Mouse (Mus musculus) urinary bladder, postnatal 25 days (tissue): ENCODE measurements at regions not wholly inside any gene's neighbourhood (a gene's known extent, or its start where the extent isn't known, plus 50 kb on each side); places are given as distances from the start of the nearest gene placed in this dataset.
"Not testable (repeated sequence)": the region's sequence is repeated elsewhere in the genome, so short reads cannot be mapped to it uniquely, and the experiment has no call there.

ENCODE experiments used
- DNase-seq: peaks from one replicate; pipeline ENCODE4 v3.0.0; 2022; ENCODE audit warnings: low spot score

DNA sequence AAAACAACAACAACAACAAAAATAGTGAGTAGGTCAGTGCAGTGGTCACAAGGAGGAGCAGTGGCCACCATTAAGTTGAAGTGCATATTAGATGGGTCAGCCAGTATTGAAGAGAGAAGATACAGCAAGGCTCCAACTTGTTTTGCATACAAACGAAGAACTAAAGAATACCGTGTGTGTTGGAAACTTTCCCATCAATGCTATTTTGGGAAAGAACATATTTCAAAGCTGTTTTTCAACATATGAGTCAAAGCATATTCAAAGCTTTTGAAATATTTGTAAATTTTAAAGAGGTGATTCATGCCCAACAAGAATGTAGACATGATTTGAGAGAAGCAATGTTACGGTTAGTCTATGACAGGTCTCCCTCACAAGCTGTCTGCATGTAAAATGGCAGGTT is 157.9 kb upstream of the Fer start:
- no peak for DNase-seq

DNA sequence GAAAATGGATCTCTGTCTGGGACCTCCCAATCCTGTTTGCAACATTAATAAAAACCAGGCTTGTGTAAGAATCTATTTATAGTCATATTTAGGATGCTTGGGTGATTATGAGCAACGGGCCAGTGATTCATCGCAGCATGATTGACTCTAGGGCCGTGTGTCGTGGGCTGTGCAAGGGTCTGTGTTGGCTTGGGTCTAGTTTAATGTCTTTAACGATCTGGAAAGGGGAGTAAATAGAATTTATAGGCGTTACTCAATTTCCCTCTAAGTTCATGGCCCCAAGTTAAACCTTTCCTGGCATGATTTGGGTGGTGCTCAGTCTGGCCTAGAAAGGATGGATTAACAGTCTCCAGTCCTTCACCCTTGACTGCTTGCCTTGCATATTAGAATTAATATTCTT is 149.9 kb upstream of the Fer start:
- no peak for DNase-seq

DNA sequence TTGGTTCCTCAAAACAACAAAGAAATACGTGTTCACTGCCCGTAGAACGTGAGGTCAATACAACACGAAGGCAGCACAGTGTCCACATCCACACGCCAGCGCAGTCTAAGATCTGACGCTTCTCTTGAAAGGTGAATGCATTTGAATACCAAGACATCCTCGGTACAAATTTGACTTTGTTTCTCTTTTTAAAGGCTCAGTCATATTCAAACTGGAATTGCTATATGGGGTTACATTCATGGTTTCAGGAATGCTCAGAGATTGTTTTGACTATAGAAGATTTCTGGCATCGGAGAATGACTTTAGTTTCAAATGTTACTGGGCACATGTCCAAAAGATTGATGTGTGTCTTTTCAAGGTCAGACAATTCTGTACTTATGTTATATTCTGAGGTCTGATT is 147.2 kb upstream of the Fer start:
- no peak for DNase-seq

DNA sequence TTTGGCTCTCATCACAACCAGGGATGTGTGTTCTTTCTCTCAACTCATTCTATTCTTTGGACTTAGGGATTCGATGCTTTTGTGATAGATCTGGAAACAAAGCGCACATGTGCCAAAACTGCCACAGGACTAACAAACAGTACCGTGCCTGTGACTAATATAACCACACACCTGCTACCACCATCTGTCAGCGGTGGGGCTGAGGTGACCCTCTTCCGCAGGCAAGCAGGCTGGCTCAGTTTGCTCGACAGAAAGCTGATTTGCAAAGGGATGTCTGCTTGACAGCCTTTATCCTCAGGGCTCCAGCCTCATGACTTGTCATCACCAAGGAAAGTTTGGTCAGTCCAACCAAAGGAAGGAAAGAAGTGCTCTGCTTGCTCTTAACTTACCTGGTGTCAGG is 146.7 kb upstream of the Fer start:
- DNase-seq: no peak

DNA sequence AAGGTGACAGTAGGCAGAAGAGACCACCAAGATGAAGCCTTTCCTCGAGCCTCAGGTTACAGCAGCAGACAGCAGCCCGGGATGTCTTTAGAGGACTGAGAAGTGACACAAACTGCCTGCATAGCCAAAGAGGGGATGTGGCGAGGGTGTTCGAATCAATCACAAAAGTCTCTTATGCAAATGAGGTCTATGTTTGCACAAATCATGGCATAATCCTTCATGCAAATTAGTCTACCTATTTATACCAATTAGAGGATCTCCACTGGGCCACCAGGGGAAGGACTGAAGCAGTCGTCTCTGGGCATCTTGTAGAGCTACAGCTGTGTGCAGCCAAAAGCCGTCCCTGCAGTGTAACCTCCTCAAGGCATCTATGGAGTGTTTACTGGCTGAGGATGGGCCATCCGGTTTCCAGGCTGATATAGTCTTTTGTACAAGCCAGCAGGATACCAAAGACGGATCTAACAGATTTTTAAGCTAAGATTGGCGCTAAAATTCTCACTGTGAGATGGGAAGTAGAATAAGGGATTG is 145.7 kb upstream of the Fer start:
- no peak for DNase-seq

DNA sequence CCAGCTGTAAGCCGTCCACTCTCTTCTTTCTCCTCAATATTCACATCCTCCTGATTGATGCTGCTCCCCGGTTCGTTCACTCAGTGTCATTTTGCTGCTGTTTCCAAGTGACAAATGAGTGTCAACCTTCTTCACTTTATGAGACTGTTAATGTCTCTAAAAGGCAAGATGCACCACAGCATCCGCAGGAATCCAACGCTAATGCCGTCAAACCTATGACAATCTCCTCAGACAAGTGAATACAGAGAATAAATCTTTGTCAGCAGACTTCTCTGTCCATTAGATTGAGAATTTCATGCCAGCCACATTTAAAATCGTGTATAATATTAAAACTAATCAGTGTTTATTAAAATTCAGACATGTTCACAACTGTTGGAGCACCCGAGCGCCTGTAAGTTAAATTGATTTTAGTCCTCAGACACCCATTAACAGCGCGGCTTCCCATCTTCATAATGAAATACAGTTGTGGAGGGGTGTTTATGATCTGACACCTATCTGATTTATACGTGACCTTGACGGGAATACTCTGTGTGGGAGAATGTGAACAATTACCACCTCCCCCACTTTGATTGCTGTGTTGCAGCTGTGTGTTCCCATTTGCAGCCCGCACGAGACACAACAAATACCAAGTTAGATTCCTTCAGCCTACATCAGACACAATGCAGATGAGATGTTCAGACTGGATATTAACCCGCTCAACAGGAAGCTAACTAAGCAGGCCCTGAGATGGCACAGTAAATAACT is 143.7 kb upstream of the Fer start:
- DNase-seq: no peak

DNA sequence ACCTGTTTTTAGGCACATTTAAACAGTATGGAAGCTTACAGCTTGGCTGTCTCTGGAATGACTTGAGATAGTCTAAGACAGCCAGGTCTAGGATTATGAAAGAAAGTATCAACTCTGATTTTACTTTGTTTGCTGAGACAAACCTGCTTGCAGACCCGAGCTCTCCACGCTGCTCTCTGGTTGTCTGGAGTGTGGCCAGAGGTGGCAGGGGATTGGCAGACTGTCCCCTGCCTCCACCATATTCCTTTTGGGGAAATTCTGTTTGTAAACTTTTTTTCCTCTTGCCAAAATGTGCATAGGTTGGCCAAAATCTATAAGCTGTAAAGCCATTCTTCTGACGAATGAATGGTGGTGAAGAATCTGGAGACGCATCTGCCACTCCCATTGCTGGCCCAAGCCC is 143.1 kb upstream of the Fer start:
- no peak for DNase-seq

DNA sequence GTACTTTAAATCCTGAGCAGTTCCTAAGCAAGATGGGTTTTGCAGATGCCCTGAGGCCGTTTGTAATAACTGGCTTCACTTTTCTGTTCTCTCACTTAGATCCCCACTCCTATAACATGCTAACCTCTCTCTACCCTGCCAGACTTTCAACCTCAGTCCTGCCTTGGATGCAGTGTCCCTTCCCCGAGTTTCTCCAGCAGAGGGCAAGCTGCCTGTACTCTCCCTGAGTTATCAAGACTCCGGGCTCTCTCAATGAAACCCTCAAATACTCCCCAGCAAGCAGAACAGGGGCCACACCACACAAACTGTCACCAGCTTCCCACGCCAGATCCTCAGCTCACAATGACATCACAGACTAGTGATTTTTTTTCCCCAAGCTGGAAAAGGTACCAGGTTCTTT is 142.0 kb upstream of the Fer start:
- DNase-seq: no peak

DNA sequence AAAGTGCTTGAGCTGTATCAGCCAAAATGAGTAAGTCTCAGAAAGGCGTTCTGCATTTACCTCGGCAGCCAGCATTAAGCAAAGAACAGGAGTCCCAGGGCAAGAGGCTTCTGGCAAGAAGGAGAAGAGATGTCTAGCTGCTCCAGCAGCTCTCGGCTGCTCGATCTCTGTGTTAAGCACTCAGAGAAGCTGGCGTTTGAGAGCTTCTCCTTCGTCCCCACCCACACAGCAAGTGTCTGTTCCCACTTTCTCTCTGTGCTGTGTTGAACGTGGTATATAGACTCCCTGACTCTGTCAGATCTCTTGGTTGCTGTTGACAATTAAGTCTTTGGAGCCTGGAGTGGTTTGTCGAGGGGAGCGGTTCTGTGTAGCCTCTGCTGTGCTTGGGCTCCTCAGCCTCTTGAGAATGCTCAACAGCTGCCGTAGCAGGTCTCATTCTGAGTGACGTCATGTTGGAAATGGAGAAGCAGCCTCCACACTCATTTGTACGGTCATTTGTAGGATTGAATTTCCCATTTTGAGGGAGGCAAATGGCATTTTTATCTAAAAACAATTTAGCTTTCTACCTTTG is 140.3 kb upstream of the Fer start:
- no peak for DNase-seq

DNA sequence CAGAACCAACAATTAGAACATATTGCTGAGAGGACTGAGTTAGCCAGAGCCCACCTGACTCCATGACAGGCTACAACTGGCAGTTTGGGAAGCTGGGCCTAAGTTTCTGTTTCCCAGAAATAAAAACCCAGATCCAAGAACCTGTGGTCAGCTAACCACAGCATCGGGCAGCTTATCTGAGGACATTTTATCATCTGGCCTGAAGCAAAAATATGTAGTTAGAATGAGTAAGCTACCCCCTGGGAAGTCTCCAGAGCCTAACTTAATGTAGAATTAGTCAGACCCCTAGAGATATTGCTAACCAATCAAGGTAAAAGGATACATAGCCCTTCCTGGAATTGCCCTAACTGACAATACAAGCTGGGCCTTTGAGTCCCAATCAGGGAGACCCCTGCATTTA is 124.7 kb upstream of the Fer start:
- DNase-seq: no peak

DNA sequence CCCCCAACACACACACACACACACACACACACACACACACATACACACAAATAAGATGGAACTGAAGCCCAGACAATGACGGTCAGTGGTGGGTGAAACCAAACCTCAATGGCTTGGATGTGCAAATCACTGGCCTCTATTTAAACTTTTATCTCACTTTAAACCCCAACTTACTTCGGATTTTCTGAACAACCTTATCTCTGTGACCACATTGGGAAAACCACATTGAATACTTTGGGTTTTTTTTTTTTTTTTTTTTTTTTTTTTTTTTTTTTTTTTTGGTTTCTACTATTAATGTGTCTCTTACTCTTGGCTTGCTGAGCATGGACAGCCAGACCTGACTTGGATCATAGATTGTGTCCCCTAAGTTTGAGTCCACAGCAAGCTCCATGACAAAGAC is 123.2 kb upstream of the Fer start:
- DNase-seq: no peak

DNA sequence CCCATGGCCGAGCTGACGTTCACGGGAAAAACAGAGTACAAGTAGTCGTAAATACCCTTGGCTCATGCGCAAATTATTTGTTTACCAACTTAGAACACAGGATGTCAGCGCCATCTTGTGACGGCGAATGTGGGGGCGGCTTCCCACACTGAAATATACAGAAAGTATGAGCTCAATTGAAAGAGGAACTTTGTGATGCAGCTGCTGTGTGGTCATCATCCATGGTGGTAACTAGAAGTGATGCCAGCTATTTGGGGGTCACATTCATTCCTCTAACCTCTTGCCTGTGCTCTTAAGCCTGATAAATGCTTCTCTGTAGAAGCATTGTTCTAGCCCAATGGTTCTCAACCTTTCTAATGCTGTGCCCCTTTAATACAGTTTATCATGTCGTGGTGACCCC is 113.6 kb upstream of the Fer start:
- not testable (repeated sequence) for DNase-seq

DNA sequence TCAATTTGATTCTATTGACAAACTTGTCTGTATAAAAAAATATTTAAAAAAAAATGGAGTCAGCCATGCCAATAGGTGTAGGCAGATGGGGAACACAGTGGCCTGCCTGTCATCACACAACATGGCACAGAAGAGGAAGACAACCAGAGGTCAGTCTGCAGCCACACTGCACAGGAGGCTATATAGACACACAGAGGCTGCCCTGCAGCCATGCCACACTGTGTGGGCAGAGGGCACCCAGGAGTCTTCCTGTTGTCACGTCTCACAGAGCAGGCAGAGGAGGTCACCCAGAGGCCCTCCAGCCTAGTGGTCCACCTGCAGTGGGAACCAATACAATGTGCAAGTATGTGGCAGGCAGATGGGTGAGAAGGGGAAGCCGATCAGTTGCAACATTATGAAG is 108.5 kb upstream of the Fer start:
- DNase-seq: no peak

DNA sequence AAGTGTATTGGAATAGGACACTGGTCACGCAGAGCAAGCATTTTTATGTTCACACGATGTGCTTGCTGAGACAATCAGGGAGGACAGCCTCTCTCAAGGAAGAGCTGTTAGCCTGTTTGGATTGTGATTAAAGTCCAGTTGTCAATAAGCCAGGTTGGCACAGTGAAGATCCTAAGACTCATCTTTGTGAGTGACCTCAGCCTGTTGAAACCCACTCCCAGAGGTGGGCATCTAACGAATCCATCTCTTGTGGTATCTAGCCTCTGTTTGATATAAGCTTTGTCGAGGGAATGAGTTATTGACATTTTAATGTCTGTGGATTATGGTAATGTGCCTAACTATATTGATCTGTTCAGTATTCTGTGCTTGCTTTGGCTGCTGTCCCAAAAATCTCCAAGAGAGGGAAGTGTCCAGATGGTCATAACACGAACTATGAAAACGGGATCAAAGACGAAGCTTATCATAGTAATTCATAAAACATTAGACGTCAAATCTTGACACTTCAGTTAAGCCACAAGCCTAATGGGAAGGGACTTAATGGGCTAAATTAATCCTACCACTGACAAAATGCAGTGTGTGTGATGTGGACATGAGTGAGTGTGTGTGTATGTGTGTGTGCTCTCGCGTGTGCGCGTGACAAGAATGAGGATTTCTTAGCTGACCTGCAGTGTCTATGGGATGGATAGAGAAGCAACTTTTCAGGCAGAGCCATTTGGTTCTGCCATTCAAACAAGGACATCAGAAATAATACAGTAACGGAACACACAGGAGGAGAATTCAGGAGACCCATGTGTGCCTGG is 104.8 kb upstream of the Fer start:
- DNase-seq: no peak

DNA sequence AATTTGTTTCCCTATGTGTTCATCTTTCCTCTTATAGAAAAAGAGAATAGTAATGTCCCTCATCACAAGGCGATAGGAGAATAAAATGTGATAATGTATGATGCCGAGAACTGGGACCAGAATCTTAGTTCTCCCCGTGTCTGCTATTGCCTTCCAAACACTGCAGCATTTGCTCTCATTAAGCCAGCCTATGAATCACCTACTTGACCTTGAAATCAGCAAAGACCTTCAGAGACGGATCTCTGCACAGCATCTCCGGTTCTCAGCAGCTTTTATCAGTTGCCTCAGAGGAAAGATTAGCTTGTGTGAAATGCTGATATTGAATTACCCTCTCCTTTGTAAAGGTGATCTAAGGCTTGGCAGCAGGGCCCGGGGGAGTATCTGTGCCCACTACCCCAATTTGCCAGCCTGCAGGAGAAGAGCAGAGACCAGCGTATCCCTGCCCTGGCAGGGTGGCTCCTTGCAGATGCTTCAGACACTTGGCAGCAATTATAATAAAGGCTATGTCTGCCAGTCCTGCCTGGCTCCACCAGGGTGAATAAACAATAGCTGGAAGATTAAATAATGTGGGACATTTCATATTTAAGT is 104.0 kb upstream of the Fer start:
- DNase-seq: no peak

DNA sequence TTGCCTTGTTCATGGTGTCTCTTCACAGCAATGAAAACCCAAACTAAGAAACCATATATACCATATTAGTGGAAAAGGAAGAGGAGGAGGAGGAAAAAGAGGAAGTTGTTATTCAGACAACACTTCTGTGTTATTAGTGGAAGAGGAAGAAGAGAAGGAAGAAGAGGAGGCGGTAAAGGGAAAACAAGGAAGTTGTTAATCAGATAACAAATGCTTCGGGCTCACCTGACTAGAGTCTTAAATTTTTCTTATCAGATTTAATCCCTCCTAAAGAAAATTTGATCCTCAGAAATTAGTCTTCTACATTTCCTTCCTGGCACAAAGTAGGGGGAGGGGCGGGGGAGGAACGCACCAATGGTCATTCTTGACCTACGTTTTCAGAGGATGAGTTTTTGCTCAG is 101.8 kb upstream of the Fer start:
- no peak for DNase-seq

DNA sequence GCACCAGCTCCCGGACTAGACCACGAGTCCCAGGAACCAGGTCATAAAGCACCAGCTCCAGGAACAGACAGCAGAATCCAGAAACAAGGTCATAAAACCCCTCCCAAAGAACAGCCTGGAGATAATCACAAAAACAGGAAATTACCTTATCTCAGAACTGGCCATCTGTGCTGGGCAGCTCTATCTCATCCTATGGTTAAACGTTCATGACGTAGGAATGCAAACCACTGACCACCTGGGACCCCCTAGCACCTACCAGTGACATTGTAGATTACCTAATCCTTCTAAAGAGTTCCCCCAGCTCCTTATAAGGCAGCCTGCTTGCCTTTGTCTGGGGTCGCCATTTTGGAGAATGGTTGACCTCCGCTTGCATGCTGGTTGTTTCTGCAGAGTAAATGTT is 91.8 kb upstream of the Fer start:
- no peak for DNase-seq

DNA sequence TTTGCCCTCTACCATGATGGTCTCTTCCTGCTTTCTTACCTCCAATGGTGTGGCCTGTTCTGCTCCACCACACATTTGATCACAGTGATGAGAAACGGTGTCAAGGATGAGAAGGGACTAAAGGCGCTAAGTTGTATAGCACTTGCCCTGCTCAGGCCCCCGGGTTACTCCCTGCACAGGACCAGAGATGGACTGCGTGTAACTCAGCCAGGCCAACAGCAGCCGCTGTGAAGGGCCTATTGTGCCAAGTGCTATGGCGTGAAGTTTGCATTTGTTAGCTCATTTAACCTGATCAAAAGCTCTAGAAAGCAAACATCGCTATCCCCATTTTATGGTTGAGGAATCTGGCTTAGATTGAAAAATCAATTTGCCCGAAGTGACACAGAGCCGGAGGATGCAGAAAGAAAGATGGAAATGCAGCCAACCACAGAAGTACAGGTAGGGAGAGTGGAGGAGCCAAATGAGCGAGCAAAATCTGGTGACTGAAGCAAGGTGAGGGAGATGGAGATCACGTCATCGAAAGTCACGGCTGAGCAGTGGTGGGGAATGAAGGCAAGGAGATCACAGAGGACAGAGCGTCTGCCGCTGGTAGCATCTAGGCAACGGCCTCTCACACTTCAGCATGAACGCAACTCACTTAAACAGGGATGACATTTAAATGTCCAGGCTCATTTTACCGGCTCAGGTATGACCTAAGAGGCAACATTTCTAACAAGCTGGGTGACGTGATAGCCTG is 78.3 kb upstream of the Fer start:
- no peak for DNase-seq

DNA sequence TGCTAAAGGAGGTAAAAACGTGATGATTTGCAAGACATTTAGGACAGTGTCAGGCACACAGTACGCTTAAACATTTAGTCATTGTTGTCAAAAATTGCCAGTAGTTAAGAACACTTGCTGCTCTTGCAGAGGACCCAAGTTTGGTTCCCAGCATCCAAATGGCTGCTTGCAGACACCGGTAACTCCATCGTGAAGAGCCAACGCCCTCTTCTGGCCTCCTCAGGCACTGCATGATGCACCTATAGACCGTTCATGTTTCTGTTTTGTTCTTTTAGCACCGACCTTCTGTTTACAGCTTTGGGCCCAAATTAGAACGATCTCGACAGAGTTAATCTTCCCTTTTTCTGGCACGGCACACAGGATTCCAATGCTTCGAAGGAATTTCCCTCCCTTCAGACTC is 76.4 kb upstream of the Fer start:
- DNase-seq: no peak

DNA sequence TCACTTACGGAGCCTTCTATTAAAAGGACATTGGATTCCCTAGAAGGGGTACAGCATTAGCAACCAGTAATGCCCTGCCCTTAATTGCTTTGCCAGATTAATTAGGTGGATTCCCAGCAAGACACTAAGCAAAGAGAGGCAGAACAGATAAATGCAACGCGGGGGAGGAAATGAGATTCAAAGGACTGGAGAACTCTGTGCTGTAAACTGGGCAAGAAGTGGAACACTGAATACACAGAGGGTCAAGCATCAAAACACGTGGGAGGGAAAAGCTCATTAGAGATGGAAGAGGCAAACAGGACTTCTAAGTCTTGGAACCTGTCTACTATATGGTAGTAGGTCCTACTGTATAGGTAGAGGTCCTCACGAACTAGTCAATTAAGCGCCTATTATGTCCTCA is 68.5 kb upstream of the Fer start:
- DNase-seq: no peak

DNA sequence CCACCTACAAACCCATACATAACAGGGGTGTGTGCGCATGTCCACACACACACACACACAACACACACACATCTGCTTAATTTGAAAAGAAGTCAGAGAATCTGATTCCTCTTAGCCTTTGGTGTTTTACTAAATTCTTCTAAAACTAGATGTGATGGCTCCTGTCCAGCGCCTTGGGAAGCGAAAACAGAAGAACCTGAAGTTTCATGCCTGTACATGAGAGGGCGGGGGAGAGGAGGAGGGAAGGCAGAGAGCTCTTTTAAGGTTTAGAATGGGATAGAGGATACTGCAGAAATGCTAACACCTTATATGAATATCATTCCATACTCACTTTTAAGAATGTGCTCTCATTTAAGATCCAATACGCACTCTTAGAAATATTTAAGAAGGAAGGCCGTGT is 64.5 kb upstream of the Fer start:
- DNase-seq: no peak

DNA sequence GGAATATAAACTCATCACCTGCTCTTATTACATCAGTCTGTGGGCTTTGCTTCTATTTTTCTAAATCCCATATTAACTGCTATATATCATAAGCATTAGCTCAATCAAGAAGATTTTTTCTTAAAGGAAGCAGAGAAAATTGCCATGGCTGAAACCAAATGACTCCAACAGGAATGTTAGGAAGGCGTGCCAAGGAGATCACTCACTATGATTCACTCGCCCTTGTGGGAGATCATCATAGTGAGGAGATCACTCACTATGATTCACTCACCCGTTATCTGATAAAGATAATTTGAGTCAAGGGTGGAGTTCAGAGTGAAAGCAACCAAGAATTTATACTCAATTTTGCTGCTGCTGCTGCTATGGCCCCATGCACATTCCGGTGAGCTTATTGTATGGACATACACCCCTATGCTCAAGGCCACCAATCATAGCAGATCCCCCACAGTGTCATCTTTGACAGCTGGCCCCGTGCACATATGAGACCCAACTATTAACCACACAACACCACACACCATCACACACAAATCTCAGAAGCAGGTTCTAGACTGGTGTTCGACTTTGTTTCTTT is 63.8 kb upstream of the Fer start:
- DNase-seq: no peak
